Mouse (Mus musculus): ENCODE measurements around the gene Yif1b.
"Not testable (repeated sequence)": the region's sequence is repeated elsewhere in the genome, so short reads cannot be mapped to it uniquely, and the experiment has no call there.

Yif1b gene

DNA sequence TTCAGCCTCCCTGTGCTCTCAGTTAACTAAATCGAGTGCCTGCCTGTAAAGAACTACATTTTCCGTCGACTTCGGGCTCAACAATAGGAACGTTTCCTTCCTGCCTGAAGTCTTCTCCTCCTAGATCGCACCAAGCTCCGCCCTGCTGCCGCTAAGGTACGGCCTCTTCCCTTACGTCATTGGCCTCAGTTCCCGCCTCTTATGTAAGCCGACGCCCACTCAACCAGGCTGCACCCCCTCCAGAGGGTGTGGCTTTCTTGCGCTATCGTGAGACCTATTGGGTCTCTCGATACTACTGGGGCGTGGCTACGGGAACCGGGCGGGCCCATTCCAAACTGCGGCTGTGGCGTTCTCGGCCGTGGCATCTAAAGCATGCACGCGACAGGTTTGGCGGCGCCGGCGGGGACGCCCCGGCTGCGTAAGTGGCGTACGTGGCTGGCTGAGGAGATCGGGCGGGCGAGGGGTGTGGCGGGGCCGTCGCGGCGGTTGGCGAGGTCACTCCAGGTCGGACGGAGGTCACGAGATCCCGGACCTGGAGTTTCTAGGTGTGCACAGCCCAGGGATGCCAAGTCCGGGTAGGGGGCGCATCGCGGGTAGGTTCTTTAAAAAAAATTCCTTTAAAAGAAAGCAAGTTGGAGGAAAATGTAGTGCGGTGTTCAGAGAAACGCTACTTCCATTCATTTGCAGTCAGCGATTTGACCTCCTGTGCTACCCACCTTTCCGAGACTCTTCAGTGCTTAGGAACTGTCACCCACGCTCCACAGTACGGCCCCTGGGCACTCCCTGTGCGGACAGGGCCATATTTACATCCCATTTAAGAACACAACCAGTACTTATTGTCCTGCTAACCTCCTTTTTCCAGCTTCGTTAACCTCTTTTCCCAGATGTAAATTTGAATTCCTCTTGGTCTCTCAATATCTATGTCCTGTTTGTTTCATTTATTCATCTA is at the start of gene Yif1b:
TSS of gene Yif1b (plus strand) at position 311 of the 949 bp plus-strand sequence.
- DNase-seq (ENCODE audit: low read depth, low spot score), result peak; percentile 100

DNA sequence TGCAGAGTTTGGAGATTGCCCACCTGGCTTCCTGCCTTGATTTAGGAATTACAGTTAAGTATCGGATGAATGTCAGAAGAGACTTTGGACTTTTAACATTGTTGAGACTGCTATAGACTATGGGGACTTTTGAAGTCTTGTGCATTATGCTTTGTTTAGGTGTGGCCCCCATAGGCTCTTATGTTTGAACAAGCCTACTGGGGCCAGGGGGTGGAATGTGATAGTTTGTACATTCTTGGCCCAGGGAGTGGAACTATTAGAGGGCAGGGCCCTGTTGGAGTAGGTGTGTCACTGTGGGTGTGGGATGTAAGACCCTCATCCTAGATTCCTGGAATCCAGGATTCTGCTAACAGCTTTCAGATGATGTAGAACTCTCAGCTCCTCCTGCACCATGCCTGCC is 43.9 kb upstream of the Yif1b start:
- DNase-seq (ENCODE audit: low read depth, low spot score), result not testable (repeated sequence)

DNA sequence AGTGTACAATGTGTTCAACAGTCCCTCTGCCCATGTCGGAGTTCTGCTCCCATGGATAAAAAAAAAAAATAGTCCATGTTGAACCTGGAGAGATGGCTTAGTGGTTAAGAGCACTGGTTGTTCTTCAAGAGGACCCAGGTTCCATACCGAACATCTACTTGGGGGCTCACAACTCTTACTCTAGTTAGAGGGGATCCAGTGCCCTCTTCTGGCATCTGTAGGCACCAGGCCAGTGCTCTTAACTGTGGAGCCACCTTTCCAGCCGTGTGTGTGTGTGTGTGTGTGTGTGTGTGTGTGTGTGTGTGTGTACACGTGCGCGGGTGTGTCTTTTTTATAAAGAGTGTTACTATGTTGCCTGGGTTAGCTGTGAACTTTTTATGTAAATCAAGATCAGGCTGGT is 35.6 kb upstream of the Yif1b start:
- no peak for DNase-seq (ENCODE audit: low read depth, low spot score)

DNA sequence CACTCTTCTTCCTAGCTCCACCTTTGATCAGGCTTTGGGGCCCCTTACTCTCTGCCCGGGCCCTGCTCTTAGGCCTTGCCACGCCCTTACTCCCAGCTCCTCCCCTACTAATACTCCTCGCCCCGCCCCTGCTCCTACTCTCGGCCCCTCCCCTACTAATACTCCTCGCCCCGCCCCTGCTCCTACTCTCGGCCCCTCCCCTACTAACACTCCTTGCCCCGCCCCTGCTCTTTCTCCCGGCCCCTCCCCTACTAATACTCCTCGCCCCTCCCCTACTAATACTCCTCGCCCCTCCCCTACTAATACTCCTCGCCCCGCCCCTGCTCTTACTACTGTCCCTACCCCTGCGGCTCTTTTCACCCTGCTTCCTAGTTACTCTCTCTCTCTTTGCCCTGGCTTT is 27.1 kb upstream of the Yif1b start:
- not testable (repeated sequence) for DNase-seq (ENCODE audit: low read depth, low spot score)

DNA sequence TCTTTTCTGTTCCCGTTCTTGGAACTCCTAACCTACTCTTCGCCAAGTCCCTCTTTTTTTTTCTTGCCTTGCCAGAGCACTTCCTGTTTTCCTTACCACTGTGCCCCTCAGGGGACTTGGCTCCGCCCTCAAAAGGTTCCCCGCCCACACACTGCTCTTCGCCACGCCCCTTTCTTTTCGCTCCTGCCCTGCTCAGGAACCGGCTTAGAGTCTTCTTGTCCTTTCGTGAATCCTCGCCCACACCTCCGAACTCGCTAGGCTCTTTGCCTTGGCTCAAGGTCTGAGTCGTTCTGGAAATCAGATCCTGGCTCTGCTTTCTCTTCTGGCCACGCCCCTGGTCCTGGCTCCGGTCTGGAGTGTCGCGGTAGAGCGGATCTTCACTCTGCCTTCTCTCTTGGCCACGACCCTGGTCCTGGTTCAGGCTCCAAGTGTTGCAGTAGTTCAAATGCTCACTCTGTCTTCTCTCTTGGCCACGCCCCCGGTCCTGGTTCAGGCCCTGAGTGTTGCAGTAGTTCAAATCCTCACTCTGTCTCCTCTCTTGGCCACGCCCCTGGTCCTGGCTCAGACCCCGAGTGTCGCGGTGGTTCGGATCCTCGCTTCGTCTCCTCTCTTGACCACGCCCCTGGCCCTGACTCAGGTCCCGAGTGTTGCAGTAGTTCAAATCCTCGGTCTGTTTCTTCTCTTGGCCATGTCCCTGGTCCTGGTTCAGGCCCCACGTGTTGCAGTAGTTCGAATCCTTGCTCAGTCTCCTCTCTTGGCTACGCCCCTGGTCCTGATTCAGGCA is 26.5 kb upstream of the Yif1b start:
- peak; percentile 92 for DNase-seq (ENCODE audit: low read depth, low spot score)

DNA sequence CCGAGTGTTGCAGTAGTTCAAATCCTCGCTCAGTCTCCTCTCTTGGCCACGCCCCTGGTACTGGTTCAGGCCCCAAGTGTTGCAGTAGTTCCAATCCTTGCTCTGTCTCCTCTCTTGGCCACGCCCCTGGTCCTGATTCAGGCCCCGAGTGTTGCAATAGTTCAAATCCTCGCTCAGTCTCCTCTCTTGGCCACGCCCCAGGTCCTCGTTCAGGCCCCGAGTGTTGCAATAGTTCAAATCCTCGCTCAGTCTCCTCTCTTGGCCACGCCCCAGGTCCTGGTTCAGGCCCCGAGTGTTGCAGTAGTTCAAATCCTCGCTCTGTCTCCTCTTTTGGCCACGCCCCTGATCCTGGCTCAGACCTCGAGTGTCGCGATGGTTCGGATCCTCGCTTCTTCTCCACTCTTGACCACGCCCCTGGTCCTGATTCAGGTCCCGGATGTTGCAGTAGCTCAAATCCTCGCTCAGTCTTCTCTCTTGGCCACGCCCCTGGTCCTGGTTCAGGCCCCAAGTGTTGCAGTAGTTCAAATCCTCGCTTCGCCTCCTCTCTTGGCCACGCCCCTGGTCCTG is 25.8 kb upstream of the Yif1b start:
- no peak for DNase-seq (ENCODE audit: low read depth, low spot score)

DNA sequence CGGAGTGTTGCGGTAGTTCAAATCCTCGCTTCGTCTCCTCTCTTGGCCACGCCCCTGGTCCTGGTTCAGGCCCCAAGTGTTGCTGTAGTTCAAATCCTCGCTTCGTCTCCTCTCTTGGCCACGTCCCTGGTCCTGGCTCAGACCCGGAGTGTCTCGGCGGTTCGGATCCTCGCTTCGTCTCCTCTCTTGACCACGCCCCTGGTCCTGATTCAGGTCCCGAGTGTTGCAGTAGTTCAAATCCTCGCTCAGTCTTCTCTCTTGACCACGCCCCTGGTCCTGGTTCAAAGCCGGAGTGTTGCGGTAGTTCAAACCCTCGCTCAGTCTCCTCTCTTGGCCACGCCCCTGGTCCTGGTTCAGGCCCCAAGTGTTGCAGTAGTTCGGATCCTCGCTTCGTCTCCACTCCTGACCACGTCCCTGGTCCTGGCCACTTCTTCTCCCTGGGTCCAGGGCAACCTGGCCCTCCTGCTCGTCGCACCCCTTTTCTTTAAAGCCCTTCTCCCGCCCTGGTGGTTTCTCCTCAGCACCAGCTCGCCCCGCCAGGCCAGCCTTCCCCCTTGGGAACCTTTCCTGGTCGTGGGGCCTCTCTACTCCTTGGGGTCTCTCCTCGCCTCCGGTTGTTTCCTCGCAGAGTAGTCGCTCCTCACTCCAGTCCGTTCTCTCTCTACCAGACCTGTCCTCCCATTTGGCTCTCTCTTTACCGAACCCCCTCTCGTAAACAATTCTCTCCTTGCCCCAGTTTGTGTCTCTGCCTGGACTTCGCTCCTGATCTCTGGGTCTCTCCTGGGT is 25.2 kb upstream of the Yif1b start:
- not testable (repeated sequence) for DNase-seq (ENCODE audit: low read depth, low spot score)

DNA sequence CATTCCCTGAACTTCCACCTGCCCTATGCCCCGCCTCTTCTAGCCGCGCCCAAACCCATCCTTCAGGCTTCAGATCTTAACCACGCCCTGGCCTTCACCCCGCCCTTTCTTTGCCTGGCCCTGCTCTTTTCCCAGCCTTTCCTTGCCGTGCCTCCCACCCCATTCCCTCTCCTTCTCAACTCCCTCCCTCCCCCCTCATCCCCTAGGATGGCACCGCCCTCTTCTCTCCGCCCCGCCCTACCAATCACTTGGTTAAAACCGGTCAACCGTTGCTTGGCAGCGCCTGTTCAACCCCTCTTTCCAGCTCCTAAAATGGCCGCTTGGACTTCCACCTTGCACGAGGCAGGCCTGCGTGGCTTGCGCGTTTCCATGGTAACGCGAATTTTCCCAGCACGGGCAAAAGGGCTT is 24.4 kb upstream of the Yif1b start, which contains the start of gene Catsperg1:
TSS of gene Catsperg1 (minus strand) at position 361 of the 408 bp plus-strand sequence.
- DNase-seq (ENCODE audit: low read depth, low spot score), result no peak

DNA sequence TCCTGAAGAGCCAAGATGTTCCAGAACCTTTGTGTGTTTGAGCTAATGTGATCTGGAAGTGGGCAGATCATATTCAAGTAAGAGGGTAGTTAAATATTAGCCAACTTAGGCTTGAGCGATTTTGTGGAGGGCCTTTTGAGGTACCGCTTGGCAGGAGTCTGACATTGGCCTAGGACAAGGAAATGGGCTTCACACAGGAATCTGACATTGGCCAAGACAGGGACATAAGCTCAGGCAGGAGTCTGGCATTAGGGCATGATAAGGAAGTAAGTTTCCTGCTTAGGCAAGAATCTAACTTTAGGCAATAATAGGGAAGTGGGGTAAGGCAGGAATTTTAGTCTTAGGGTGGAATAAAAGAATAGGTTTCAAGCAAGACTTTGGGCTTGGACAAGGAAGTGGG is 23.9 kb upstream of the Yif1b start:
- no peak for DNase-seq (ENCODE audit: low read depth, low spot score)

DNA sequence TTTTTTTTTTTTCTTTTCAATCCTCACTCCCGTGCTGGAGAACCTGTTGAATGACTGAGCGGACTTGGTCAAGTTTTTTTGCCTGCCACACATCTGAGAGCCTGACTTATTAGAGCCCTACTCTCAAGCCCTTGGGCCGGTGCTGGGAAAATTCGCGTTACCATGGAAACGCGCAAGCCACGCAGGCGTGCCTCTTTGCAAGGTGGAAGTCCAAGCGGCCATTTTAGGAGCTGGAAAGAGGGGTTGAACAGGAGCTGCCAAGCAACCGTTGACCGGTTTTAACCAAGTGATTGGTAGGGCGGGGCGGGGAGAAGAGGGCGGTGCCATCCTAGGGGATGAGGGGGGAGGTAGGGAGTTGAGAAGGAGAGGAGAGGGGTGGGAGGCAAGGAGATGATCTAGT is 23.3 kb upstream of the Yif1b start:
- no peak for DNase-seq (ENCODE audit: low read depth, low spot score)

DNA sequence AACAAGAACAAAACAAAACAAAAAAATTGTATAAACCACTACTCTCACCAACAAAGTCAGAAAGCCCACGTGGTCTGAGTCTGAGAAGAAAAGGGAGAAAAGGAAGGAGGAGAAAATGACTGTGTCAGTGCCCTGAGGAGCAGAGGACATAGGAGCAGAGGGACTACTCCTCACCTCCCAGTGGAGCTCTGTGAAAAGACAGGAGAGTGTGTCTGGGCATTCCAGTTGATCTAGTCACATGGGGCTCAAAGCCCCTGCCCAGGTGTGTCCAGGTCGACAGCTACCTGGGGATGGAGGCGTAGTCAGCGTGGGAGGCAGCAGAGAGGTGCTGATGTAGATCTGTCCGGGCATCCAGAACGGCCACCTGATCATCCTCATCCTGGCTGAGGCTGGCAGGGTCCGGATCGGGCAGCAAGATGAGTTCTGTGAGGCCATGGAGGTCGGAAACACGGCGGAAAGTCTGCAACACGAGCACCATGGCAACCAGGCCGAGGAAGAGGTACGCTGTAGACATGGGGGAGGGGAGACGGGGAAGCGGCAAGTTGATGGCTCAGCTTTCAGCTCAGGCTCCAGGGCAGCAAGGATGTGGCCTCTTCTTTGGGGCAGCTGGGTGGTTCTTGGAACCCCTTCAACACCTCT is 13.3 kb upstream of the Yif1b start:
- DNase-seq (ENCODE audit: low read depth, low spot score), result no peak

DNA sequence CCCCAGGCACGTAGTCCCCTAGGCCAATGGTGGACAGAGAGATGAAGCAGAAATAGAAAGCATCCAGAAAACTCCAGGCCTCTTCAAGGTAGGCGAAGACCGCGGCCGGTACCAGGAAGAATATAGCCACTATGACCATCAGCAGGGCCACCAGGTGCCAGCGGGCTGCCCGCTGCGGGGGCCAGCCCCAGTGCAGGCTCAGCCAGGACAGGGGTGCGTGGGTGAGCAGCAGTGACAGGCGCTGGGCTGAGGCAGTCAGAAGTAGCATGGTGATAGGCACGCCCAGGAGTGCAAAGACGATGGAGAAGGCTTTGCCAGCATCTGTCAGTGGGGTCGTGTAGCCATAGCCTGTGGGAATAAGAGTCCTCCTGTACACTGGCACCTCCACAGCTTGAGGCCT is 12.6 kb upstream of the Yif1b start:
- no peak for DNase-seq (ENCODE audit: low read depth, low spot score)

DNA sequence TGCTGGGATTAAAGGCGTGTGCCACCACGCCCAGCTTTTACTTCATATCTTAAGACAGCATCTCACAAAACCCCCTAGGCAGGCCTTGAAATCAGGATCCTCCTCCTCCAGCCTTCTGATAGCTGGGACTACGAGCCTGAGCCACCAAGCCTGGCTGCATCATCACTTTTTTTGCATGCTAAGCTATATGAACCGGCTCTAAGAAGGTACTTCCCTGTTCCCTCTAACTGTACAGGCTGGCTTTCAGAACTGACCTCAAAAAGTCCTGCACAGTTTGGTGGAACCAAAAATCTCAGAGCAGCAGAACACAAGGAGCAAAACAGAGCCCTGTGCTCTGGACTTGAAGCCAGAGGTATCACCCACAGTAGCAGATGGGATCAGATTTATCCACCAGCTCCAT is 9.9 kb upstream of the Yif1b start:
- DNase-seq (ENCODE audit: low read depth, low spot score), result no peak

DNA sequence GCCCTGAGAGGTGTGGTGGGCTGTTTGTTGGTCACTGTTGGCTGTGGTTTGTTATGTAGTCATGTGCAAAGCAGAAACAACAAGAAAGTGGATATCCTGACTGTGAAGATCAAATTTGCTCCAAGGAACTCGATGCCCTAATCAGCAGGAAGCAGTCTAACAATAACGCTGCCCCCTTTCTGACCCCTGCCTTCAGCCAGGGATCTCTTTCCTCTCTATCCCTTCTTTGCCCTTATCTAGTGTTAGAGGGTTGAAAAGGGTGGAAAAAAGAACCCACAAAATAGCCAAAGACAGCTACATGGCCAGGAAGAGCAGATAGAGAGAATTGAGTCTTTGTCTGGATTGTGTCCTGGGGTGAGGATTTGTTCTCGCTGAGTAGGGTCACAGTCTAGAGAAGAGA is 7.6 kb upstream of the Yif1b start:
- no peak for DNase-seq (ENCODE audit: low read depth, low spot score)

DNA sequence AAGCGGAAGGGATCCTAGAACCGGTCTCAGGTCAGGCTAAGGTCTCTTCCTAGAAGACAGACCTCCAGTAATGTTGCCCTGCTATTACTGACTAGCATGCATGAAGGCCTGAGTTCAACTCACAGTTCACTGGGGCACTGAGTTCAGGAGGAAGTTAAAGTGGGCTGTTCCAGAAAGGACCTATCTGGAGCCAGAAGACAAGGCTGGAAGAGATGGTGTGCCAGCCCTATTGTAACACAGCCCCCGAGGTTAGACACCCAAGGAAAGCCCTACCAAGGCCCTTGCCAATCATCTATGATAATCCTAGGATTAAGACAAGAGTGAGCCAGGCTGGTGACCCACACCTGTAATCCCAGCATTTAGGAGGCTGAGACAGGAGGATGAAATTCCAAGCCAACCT is 6.6 kb upstream of the Yif1b start:
- no peak for DNase-seq (ENCODE audit: low read depth, low spot score)

DNA sequence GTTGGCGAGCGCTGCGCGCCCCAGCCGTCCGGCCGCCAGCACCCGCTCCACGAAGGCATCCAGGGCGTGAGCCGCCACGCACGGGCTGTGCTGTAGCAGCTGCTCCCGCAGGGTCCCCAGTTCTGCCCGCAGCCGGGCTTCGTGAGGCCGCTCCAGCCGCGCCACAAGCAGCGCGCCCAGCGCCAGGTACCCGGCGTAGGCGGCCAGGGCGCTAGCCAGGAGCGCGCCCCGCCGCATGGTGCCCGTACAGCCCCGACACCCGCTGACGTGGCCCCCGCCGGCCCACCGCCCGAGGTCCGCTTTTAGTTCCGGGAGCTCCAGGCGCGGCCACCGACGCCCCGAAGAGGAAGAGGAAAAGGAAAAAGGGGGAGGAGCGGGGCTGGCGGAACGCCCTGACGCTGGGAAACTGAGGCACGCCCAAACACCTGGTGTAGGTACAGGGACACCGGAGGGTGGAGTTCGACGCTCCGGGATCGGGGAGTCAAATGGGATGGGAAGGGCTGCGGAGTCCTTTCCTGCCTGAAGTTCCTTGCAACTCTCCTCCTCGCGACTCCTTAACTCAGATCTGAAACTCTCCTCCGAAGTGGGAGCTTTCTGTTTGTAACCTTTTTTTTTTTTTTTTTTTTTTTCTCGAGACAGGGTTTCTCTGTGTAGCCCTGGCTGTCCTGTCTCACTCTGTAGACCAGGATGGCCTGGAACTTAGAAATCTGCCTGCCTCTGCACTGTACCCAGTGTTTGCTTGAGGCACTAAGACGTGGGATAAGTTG is 5.7 kb upstream of the Yif1b start, which contains the start of gene Kcnk6:
TSS of gene Kcnk6 (minus strand) at position 269 of the 767 bp plus-strand sequence.
- no peak for DNase-seq (ENCODE audit: low read depth, low spot score)

DNA sequence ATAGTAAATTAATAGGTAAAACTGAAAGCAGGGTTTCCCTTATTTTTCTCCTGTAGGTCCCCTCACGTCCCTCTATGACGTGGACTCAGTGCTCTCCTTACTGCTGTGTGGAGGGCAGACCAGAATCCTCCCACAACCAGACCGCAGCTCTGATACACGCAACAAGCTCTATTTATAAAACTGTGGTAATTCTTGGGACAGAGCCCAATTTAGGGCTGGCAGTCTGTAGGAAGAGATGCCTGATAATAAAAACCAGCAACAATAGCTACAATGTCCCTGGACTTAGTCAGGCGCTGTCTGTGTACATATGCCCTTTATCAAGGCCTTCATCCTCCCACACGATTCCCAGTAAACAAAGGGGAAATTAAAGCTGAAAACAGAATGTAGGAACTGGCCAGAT is 4.4 kb upstream of the Yif1b start:
- DNase-seq (ENCODE audit: low read depth, low spot score), result no peak

DNA sequence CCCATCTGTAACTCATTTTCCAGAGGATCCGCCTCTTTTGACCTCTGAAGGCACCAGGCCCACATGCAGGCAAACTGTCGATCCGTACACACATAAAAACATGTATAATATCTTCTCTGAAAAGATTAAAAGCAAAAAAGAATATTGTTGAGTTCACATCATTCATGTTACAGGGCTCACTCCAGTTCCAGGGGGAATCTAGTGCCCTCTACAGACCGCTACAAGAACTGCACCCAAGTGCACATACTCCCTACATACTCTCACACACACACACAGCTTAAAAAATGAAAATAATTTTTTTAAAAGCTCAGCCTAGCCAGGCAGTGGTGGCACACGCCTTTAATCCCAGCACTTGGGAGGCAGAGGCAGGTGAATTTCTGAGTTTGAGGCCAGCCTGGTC is 3.5 kb upstream of the Yif1b start:
- no peak for DNase-seq (ENCODE audit: low read depth, low spot score)

DNA sequence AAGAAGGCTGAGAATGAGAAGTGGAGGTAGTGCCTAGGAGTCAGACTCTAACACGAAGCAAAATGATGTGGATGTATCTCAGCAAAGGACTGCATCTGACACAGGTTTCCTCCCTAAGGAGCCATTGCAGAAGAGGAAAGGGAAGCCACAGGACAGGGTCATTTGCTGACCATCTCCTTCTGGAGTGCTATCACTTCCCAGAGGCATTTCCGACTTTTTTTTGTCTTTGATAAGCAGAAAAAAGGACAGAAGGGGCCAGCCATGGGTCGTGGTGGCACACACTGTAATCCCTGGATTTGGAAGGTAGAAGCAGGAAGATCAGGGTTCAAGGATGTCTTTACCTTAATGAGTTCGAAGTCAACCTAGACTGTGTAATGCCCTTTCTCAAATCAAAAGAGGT is 1.5 kb upstream of the Yif1b start:
- no peak for DNase-seq (ENCODE audit: low read depth, low spot score)

DNA sequence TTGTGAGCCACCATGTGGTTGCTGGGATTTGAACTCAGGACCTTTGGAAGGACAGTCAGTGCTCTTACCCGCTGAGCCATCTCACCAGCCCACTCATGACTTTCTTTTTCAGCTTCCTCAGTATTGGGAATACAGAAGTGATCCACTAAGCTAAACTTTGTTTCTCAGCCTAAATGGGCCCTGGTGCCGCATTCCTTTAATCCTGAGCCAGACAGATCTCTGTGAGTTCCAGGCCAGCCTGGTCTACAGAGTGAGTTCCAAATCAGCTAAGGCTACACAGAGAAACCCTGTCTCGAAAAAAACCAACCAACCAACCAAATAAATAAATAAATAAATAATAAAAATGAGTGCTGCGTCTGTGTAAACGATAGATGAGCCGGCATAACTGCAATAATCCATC is 533 bp upstream of the Yif1b start:
- not testable (repeated sequence) for DNase-seq (ENCODE audit: low read depth, low spot score)
